10 mouse cellular contexts compared by ENCODE assay signal in the genomic region with DNA sequence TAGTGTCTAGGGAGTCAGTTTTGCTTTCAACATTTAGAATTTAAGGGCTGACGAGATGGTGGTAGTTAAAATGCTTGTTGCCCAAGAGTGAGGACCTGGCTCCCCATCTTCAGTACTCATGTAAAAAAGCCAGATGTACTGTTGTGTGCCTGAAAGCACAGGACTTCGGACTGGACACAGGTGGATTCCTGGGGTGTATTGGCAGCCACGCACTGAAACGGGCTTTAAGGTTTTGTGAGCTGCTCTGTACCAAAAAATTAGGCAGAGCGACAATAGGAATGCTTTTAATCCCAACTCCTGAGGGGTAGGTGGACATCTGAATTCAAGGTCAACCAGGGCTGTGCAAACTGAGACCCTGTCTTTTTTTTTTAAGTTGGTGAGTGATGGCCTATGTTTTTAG. TPM values are rescaled to one million over a fixed set of nuclear protein-coding genes. Genes with fewer than 3 reads are reported as not detected.
DNase-seq lines count a peak whose midpoint lies in the region; ATAC-seq and TF ChIP-seq lines count a peak whose summit lies in the region.
"Had no signal": no experiment of that assay in that cellular context is flagged by ENCODE, and none has a peak within 500 bp of the region (broad histone marks: within the 10 kb centered on the region; RNA-seq: fewer than 3 reads in every experiment).

No protein-coding gene starts in this region.

- no peak overlapping the region for H3K27ac ChIP-seq in kidney, embryonic 15.5 days
- no peak overlapping the region for H3K27ac ChIP-seq in embryonic facial prominence, embryonic 13.5 days
- no peak overlapping the region for H3K27ac ChIP-seq in intestine, embryonic 14.5 days (ENCODE audit: low read depth)

- peak overlapping the region; percentile 87 for H3K4me3 ChIP-seq in kidney, embryonic 15.5 days (replicated peaks)
- peak overlapping the region; percentile 96 for H3K4me3 ChIP-seq in embryonic facial prominence, embryonic 13.5 days
- peak overlapping the region; percentile 100; the same call in 1 of the 2 replicates for H3K4me3 ChIP-seq in intestine, embryonic 14.5 days (ENCODE audit: low read depth, low read length)
- peak overlapping the region; percentile 89 for H3K4me3 ChIP-seq in myocyte

- DNase-seq in kidney, postnatal 10 days: no peak
- no peak for DNase-seq in intestine, embryonic 14.5 days (ENCODE audit: low spot score)
- no peak for DNase-seq in embryo, embryonic 10 days (ENCODE audit: low spot score)
- DNase-seq in B cell, adult 2 months: no peak
- DNase-seq in c-Kit-positive CD71-positive TER-119-positive erythroid progenitor cells, embryonic 14.5 days (ENCODE audit: low spot score): no peak
- DNase-seq: adrenal gland, adult 8-10 months had no signal

- peaks cover 79% of the 10 kb centered on the region for H3K79me2 ChIP-seq in myocyte (ENCODE audit: control insufficient read depth, insufficient read depth)

- no peak for ATAC-seq in kidney, embryonic 15.5 days (replicated peaks; ENCODE audit: low FRiP score)
- ATAC-seq in embryonic facial prominence, embryonic 13.5 days (ENCODE audit: insufficient number of reproducible peaks, insufficient read depth, low FRiP score, low TSS enrichment, low read depth): no peak
- no peak for ATAC-seq in intestine, embryonic 14.5 days (replicated peaks; ENCODE audit: low FRiP score, low TSS enrichment, low read depth)

- H3K36me3 ChIP-seq in kidney, embryonic 15.5 days: peaks cover 12% of the 10 kb centered on the region
- peaks cover 7% of the 10 kb centered on the region for H3K36me3 ChIP-seq in embryonic facial prominence, embryonic 13.5 days
- peaks cover 8% of the 10 kb centered on the region for H3K36me3 ChIP-seq in intestine, embryonic 14.5 days (ENCODE audit: control insufficient read depth, insufficient read depth, low read length)
- no peaks in the 10 kb centered on the region for H3K36me3 ChIP-seq in myocyte (ENCODE audit: control insufficient read depth, insufficient read depth)

- no peak for TF ChIP-seq POLR2A in myocyte (IDR thresholded peaks at IDR 0.05; ENCODE audit: insufficient read length, low read depth)

- peaks cover 36% of the 10 kb centered on the region for H3K4me1 ChIP-seq in kidney, embryonic 15.5 days
- H3K4me1 ChIP-seq in embryonic facial prominence, embryonic 13.5 days: peaks cover 38% of the 10 kb centered on the region
- H3K4me1 ChIP-seq in intestine, embryonic 14.5 days (replicated peaks; ENCODE audit: control insufficient read depth, insufficient read depth, low read length): peaks cover 26% of the 10 kb centered on the region

- WGBS in kidney, embryonic 15.5 days: 86% methylated on average over 5 of the region's 5 CpGs
- WGBS in embryonic facial prominence, embryonic 13.5 days: 86% methylated on average over 5 of the region's 5 CpGs
- 86% methylated on average over 5 of the region's 5 CpGs for WGBS in intestine, embryonic 14.5 days

- H3K9ac ChIP-seq in kidney, embryonic 15.5 days: peak overlapping the region; percentile 87; the same call in 1 of the 2 replicates
- H3K9ac ChIP-seq in embryonic facial prominence, embryonic 13.5 days: peak overlapping the region; percentile 98
- H3K9ac ChIP-seq in intestine, embryonic 14.5 days (ENCODE audit: low read length): peak overlapping the region; percentile 97

- no peak overlapping the region for H3ac ChIP-seq in myocyte (ENCODE audit: control insufficient read depth, insufficient read length)

- H3K4me2 ChIP-seq in kidney, embryonic 15.5 days: peak overlapping the region; percentile 95
- peak overlapping the region; percentile 97 for H3K4me2 ChIP-seq in embryonic facial prominence, embryonic 13.5 days
- H3K4me2 ChIP-seq in intestine, embryonic 14.5 days (ENCODE audit: low read length): peak overlapping the region; percentile 85
- H3K4me2 ChIP-seq in myocyte (ENCODE audit: low read depth): peak overlapping the region; percentile 99

- H3K27me3 ChIP-seq in kidney, embryonic 15.5 days: no peaks in the 10 kb centered on the region
- no peaks in the 10 kb centered on the region for H3K27me3 ChIP-seq in embryonic facial prominence, embryonic 13.5 days
- H3K27me3 ChIP-seq in intestine, embryonic 14.5 days (replicated peaks; ENCODE audit: control insufficient read depth, insufficient read depth, low read length): no peaks in the 10 kb centered on the region
- H3K27me3 ChIP-seq in myocyte (ENCODE audit: control insufficient read depth, insufficient read depth, insufficient read length): no peaks in the 10 kb centered on the region

- H3K9me3 ChIP-seq in kidney, embryonic 15.5 days (replicated peaks): no peaks in the 10 kb centered on the region
- no peaks in the 10 kb centered on the region for H3K9me3 ChIP-seq in embryonic facial prominence, embryonic 13.5 days
- H3K9me3 ChIP-seq in intestine, embryonic 14.5 days (ENCODE audit: control insufficient read depth, low read length): no peaks in the 10 kb centered on the region

TF ChIP-seq in myocyte, 11 proteins besides CTCF, POLR2A, EP300 and RAD21:
- TF ChIP-seq USF1 (IDR thresholded peaks at IDR 0.05; ENCODE audit: low read depth): no peak

RNA-seq across cellular contexts. Expression of gene Sugp1, which starts 1.4 kb away (rescaled TPM):
- 44.1 and 48.7 TPM in 2 replicates for polyA plus RNA-seq in kidney, embryonic 15.5 days (2015; fragmentation: Nextera tagmentation; extraction: Ambion mirVana)
- 51.1 and 56.5 TPM in 2 replicates for polyA plus RNA-seq in embryonic facial prominence, embryonic 13.5 days (2015; fragmentation: Nextera tagmentation; extraction: Ambion mirVana)
- 34.2 and 34.4 TPM in 2 replicates for polyA plus RNA-seq in intestine, embryonic 14.5 days (2014; fragmentation: Nextera tagmentation; extraction: Ambion mirVana)
- polyA plus RNA-seq in myocyte (2012; fragmentation: generic; extraction: Trizol): 38.4 TPM

RNA-seq across cellular contexts. Expression of gene Mau2, which starts 1.5 kb away (rescaled TPM):
- 51.7 and 55.7 TPM in 2 replicates for polyA plus RNA-seq in kidney, embryonic 15.5 days (2015; fragmentation: Nextera tagmentation; extraction: Ambion mirVana)
- polyA plus RNA-seq in embryonic facial prominence, embryonic 13.5 days (2015; fragmentation: Nextera tagmentation; extraction: Ambion mirVana): 60.3 and 63.7 TPM in 2 replicates
- 46.9 and 54.5 TPM in 2 replicates for polyA plus RNA-seq in intestine, embryonic 14.5 days (2014; fragmentation: Nextera tagmentation; extraction: Ambion mirVana)
- 27.4 TPM for polyA plus RNA-seq in myocyte (2012; fragmentation: generic; extraction: Trizol)

RNA-seq across cellular contexts. Expression of gene Tm6sf2, which starts 28.7 kb away (rescaled TPM):
- 1.0 TPM in 2 replicates for polyA plus RNA-seq in kidney, embryonic 15.5 days (2015; fragmentation: Nextera tagmentation; extraction: Ambion mirVana)
- 0.76 and 1.9 TPM in 2 replicates for polyA plus RNA-seq in embryonic facial prominence, embryonic 13.5 days (2015; fragmentation: Nextera tagmentation; extraction: Ambion mirVana)
- 1.9 and 3.0 TPM in 2 replicates for polyA plus RNA-seq in intestine, embryonic 14.5 days (2014; fragmentation: Nextera tagmentation; extraction: Ambion mirVana)
- 0.54 TPM for polyA plus RNA-seq in myocyte (2012; fragmentation: generic; extraction: Trizol)

RNA-seq across cellular contexts. Expression of gene Hapln4, which starts 39.3 kb away (rescaled TPM):
- polyA plus RNA-seq in kidney, embryonic 15.5 days (2015; fragmentation: Nextera tagmentation; extraction: Ambion mirVana): 0.35 TPM in 1 of 2 replicates, not detected in the other
- 0.21 TPM in 1 of 2 replicates, not detected in the other for polyA plus RNA-seq in embryonic facial prominence, embryonic 13.5 days (2015; fragmentation: Nextera tagmentation; extraction: Ambion mirVana)
- polyA plus RNA-seq in intestine, embryonic 14.5 days (2014; fragmentation: Nextera tagmentation; extraction: Ambion mirVana): not detected in 2 replicates
- polyA plus RNA-seq in myocyte (2012; fragmentation: generic; extraction: Trizol): 6.0 TPM
- polyA plus RNA-seq: heart, embryonic 16.5 days had no signal

RNA-seq across cellular contexts. Expression of gene Gatad2a, which starts 47.8 kb away (rescaled TPM):
- polyA plus RNA-seq in kidney, embryonic 15.5 days (2015; fragmentation: Nextera tagmentation; extraction: Ambion mirVana): 40.0 and 42.2 TPM in 2 replicates
- polyA plus RNA-seq in embryonic facial prominence, embryonic 13.5 days (2015; fragmentation: Nextera tagmentation; extraction: Ambion mirVana): 35.5 and 35.6 TPM in 2 replicates
- 51.9 and 57.4 TPM in 2 replicates for polyA plus RNA-seq in intestine, embryonic 14.5 days (2014; fragmentation: Nextera tagmentation; extraction: Ambion mirVana)
- 46.7 TPM for polyA plus RNA-seq in myocyte (2012; fragmentation: generic; extraction: Trizol)
